9 mouse cellular contexts compared by ENCODE assay signal in genomic region chr6:35326111-35326515, GRCm38 (mm10). TPM values are rescaled to one million over a fixed set of nuclear protein-coding genes. Genes with fewer than 3 reads are reported as not detected.
DNase-seq lines count a peak whose midpoint lies in the region; ATAC-seq lines count a peak whose summit lies in the region.
"Had no signal": no experiment of that assay in that cellular context is flagged by ENCODE, and none has a peak within 500 bp of the region (broad histone marks: within the 10 kb centered on the region; RNA-seq: fewer than 3 reads in every experiment).

Gene Fam180a (minus strand): TSS chr6:35326141.

- H3K9ac ChIP-seq in heart, embryonic 13.5 days, result no peak within 1 kb of the TSS
- no peak within 1 kb of the TSS for H3K9ac ChIP-seq in forebrain, embryonic 15.5 days (replicated peaks)
- no peak within 1 kb of the TSS for H3K9ac ChIP-seq in forebrain, embryonic 12.5 days

- intact Hi-C loops in left cerebral cortex, postnatal 36 days (cut with DNase I), result no loop called here

- no peaks in the 10 kb centered on the region for H3K36me3 ChIP-seq in heart, embryonic 13.5 days
- H3K36me3 ChIP-seq in forebrain, embryonic 15.5 days, result no peaks in the 10 kb centered on the region
- no peaks in the 10 kb centered on the region for H3K36me3 ChIP-seq in forebrain, embryonic 12.5 days (replicated peaks)

- peak; percentile 98 for DNase-seq in 3T3-L1 (ENCODE audit: low read depth, low spot score)
- peak; percentile 96 for DNase-seq in NIH3T3 (ENCODE audit: low read depth)
- peak; percentile 29 to 40 for DNase-seq in left cerebral cortex, postnatal 36 days (ENCODE audit: low spot score in 2 of 2)
- DNase-seq in right cerebral cortex, postnatal 36 days (ENCODE audit: low spot score in 2 of 2), result peak; percentile 16 to 20
- DNase-seq in retina, postnatal 1 day, result no peak

- peaks cover 21% of the 10 kb centered on the region for H3K4me1 ChIP-seq in heart, embryonic 13.5 days
- H3K4me1 ChIP-seq in forebrain, embryonic 15.5 days, result no peaks in the 10 kb centered on the region
- no peaks in the 10 kb centered on the region for H3K4me1 ChIP-seq in forebrain, embryonic 12.5 days

- ATAC-seq in heart, embryonic 13.5 days (ENCODE audit: extremely low read depth, insufficient number of reproducible peaks, low FRiP score, low TSS enrichment), result peak; percentile 46; the same call in 1 of the 2 replicates
- ATAC-seq in forebrain, embryonic 15.5 days (replicated peaks), result no peak
- no peak for ATAC-seq in forebrain, embryonic 12.5 days (ENCODE audit: low FRiP score)

- H3K4me3 ChIP-seq in heart, embryonic 13.5 days, result no peak within 1 kb of the TSS
- H3K4me3 ChIP-seq in forebrain, embryonic 15.5 days, result no peak within 1 kb of the TSS
- no peak within 1 kb of the TSS for H3K4me3 ChIP-seq in forebrain, embryonic 12.5 days (replicated peaks)

- peak within 1 kb of the TSS; percentile 43 for H3K27ac ChIP-seq in heart, embryonic 13.5 days (replicated peaks)
- H3K27ac ChIP-seq in forebrain, embryonic 15.5 days (replicated peaks), result no peak within 1 kb of the TSS
- no peak within 1 kb of the TSS for H3K27ac ChIP-seq in forebrain, embryonic 12.5 days

- WGBS in heart, embryonic 13.5 days, result 38% methylated on average over 9 of the region's 9 CpGs
- 78% methylated on average over 9 of the region's 9 CpGs for WGBS in forebrain, embryonic 15.5 days
- WGBS in forebrain, embryonic 12.5 days, result 82% methylated on average over 9 of the region's 9 CpGs

- no peaks in the 10 kb centered on the region for H3K9me3 ChIP-seq in heart, embryonic 13.5 days
- no peaks in the 10 kb centered on the region for H3K9me3 ChIP-seq in forebrain, embryonic 15.5 days
- no peaks in the 10 kb centered on the region for H3K9me3 ChIP-seq in forebrain, embryonic 12.5 days

- H3K27me3 ChIP-seq in heart, embryonic 13.5 days (replicated peaks), result 0 out of 2 replicates have a peak, but pooled peaks cover 2% of the 10 kb centered on the region
- no peaks in the 10 kb centered on the region for H3K27me3 ChIP-seq in forebrain, embryonic 15.5 days
- H3K27me3 ChIP-seq in forebrain, embryonic 12.5 days, result 0 out of 2 replicates have a peak, but pooled peaks cover 4% of the 10 kb centered on the region

- H3K4me2 ChIP-seq in heart, embryonic 13.5 days, result no peak within 1 kb of the TSS
- no peak within 1 kb of the TSS for H3K4me2 ChIP-seq in forebrain, embryonic 15.5 days (replicated peaks)
- H3K4me2 ChIP-seq in forebrain, embryonic 12.5 days, result no peak within 1 kb of the TSS

RNA-seq across cellular contexts. Expression of gene Fam180a, which starts in this region (rescaled TPM):
- polyA plus RNA-seq in heart, embryonic 13.5 days (2015; fragmentation: Nextera tagmentation; extraction: Ambion mirVana), result 0.29 and 0.65 TPM in 2 replicates
- 1 to 10 TPM; 2.8 to 5.7 TPM for total RNA-seq in left cerebral cortex, postnatal 36 days (2021)
- 0.34 and 0.56 TPM in 2 replicates for polyA plus RNA-seq in forebrain, embryonic 15.5 days (2015; fragmentation: Nextera tagmentation; extraction: Ambion mirVana)
- not detected in 2 replicates for polyA plus RNA-seq in forebrain, embryonic 12.5 days (2016; fragmentation: Nextera tagmentation; extraction: Ambion mirVana)
- polyA plus RNA-seq: neural tube, embryonic 11.5 days had no signal

Comparison
In these comparisons a context has a peak if more than half of its experiments do, and no peak if none do; other contexts are left out.
1. Peak in ATAC-seq and H3K27ac ChIP-seq in heart, embryonic 13.5 days; RNA of the gene not detected or under 1 TPM.